Mouse (Mus musculus) ES-E14 (cell line): ENCODE results near the gene Trp53i11.

Experiments
- CHD2 ChIP-seq: IDR thresholded peaks from 2 replicates; pipeline ENCODE4 v1.6.1; 2014; ENCODE audit warnings: mild to moderate bottlenecking, low read depth, low read length, inconsistent platforms
- HCFC1 ChIP-seq: IDR thresholded peaks from 2 replicates; pipeline ENCODE4 v1.6.1; 2012; ENCODE audit warnings: low read length, inconsistent platforms, borderline replicate concordance; ENCODE audit not compliant: insufficient read depth
- MAFK ChIP-seq: IDR thresholded peaks from 2 replicates; pipeline ENCODE4 v1.6.1; 2014; ENCODE audit warnings: mild to moderate bottlenecking, low read depth, low read length, inconsistent platforms; ENCODE audit not compliant: insufficient read depth
- ZC3H11A ChIP-seq: IDR thresholded peaks from 2 replicates; pipeline ENCODE4 v1.6.1; 2012; ENCODE audit warnings: low read depth, mild to moderate bottlenecking, inconsistent platforms, low read length, borderline replicate concordance

DNA sequence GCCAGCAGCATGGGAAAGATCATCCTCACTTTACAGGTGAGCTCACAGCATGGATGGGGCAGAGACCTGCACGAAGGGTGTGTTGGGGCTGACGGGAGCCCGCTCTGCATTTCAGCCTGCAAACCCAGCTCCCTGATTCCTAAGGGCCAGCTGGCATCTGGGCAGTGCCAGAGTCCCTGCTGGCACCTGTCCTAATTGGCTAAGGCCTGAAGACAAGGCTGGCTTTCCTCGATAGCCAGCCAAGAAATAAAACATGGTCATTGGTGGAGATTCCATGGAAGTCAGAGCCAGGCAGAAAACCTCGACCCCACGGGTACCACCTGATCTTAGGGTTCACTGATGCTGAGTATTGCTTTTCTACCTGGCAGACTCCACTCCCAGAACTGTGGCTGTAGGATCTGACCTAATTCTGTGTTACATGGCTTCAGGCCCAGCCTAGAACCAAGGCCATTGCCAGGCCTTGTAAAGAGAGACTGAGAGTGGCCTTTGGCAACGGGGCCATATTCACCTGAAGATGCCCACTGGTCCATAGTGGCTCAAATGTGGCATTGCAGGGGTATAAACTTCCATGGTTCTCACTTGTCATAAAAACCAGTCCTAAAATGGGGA is 34.4 kb upstream of the Trp53i11 start:
- TF ChIP-seq ZC3H11A = no peak
- TF ChIP-seq HCFC1 = no peak
- no peak for TF ChIP-seq CHD2
- TF ChIP-seq MAFK = no peak
